In genomic region chr3:126596491-126597160, GRCm38 (mm10) we compare ENCODE assay signal across 8 mouse cellular contexts. TPM values are rescaled to one million over a fixed set of nuclear protein-coding genes. Genes with fewer than 3 reads are reported as not detected.
DNase-seq lines count a peak whose midpoint lies in the region; ATAC-seq lines count a peak whose summit lies in the region.

No protein-coding gene starts in this region.

- no peaks in the 10 kb centered on the region for H3K9me3 ChIP-seq in heart, embryonic 15.5 days (replicated peaks)
- no peaks in the 10 kb centered on the region for H3K9me3 ChIP-seq in liver, embryonic 13.5 days (replicated peaks)

- peak overlapping the region; percentile 99 for H3K27ac ChIP-seq in heart, embryonic 15.5 days
- H3K27ac ChIP-seq in liver, embryonic 13.5 days, result peak overlapping the region; percentile 81

- H3K4me1 ChIP-seq in heart, embryonic 15.5 days (replicated peaks), result peaks cover 11% of the 10 kb centered on the region; the same call in 1 of the 2 replicates
- 0 out of 2 replicates have a peak, but pooled peaks cover 14% of the 10 kb centered on the region for H3K4me1 ChIP-seq in liver, embryonic 13.5 days (replicated peaks)

- peak overlapping the region; percentile 96 for H3K9ac ChIP-seq in heart, embryonic 15.5 days
- peak overlapping the region; percentile 62 for H3K9ac ChIP-seq in liver, embryonic 13.5 days

- peaks cover 9% of the 10 kb centered on the region for H3K36me3 ChIP-seq in heart, embryonic 15.5 days
- no peaks in the 10 kb centered on the region for H3K36me3 ChIP-seq in liver, embryonic 13.5 days
- H3K36me3 ChIP-seq in splenic B cell, adult 2 months (ENCODE audit: control insufficient read depth, insufficient read depth, low read length, poor library complexity, severe bottlenecking), result 0 out of 2 replicates have a peak, but pooled peaks cover 2% of the 10 kb centered on the region

- under 1% methylated on average over 65 of the region's 69 CpGs for WGBS in heart, embryonic 15.5 days
- WGBS in liver, embryonic 13.5 days (ENCODE audit: insufficient replicate concordance), result under 1% methylated on average over 50 of the region's 69 CpGs

- peak; percentile 30; the same call in 1 of the 2 replicates for ATAC-seq in erythroid progenitor cell, adult 5-6 weeks (replicated peaks; ENCODE audit: low FRiP score, poor library complexity, severe bottlenecking)
- peak; percentile 93 for ATAC-seq in heart, embryonic 15.5 days (replicated peaks; ENCODE audit: insufficient number of reproducible peaks, insufficient read depth, low FRiP score, low read depth)
- peak; percentile 78 for ATAC-seq in liver, embryonic 13.5 days (ENCODE audit: low read depth)

- H3K27me3 ChIP-seq in heart, embryonic 15.5 days, result no peaks in the 10 kb centered on the region
- H3K27me3 ChIP-seq in liver, embryonic 13.5 days, result peaks cover 24% of the 10 kb centered on the region
- no peaks in the 10 kb centered on the region for H3K27me3 ChIP-seq in splenic B cell, adult 2 months (ENCODE audit: control insufficient read depth, insufficient read depth, low read length, poor library complexity, severe bottlenecking)

- H3K4me2 ChIP-seq in heart, embryonic 15.5 days, result peak overlapping the region; percentile 89
- H3K4me2 ChIP-seq in liver, embryonic 13.5 days, result peak overlapping the region; percentile 87

- peak; percentile 90 for DNase-seq in CD4-positive helper T cell, adult 2 months (ENCODE audit: low read depth, low spot score)
- DNase-seq in brain, adult 2 months (ENCODE audit: low read depth, low spot score), result peak; percentile 92
- DNase-seq in kidney, postnatal 14 days, result peak; percentile 92
- peak; percentile 31 for DNase-seq in liver, embryonic 13.5 days
- peak; percentile 87 for DNase-seq in naive thymus-derived CD4-positive, alpha-beta T cell, adult 2 months (ENCODE audit: low read depth)
- DNase-seq in splenic B cell, adult 2 months (ENCODE audit: low read depth, low spot score), result peak; percentile 88

- peak overlapping the region; percentile 89 for H3K4me3 ChIP-seq in heart, embryonic 15.5 days
- peak overlapping the region; percentile 67 for H3K4me3 ChIP-seq in liver, embryonic 13.5 days (replicated peaks)

RNA-seq across cellular contexts. Expression of gene Camk2d, which starts 0.5 kb away (rescaled TPM):
- 10.8 and 43.2 TPM in 2 replicates for total RNA-seq in erythroid progenitor cell, adult 5-6 weeks (2015; ENCODE audit: low replicate concordance)
- 5.8 and 18.5 TPM in 2 replicates for total RNA-seq in erythroid progenitor cell, adult 5-6 weeks (2017; ENCODE audit: low replicate concordance)
- polyA plus RNA-seq in heart, embryonic 15.5 days (2015; fragmentation: Nextera tagmentation; extraction: Ambion mirVana), result 99.3 and 108 TPM in 2 replicates
- polyA plus RNA-seq in liver, embryonic 13.5 days (2015; fragmentation: Nextera tagmentation; extraction: Ambion mirVana), result 2.9 and 3.8 TPM in 2 replicates

Comparison
In these comparisons a context has a peak if more than half of its experiments do, and no peak if none do; other contexts are left out.
1. Peak in every context shown above with its lines: DNase-seq, ATAC-seq, H3K4me3 ChIP-seq and H3K27ac ChIP-seq.
2. DNase-seq: peak in every context shown above with its lines; median percentile 92 in brain, adult 2 months; 92 in kidney, postnatal 14 days; 90 in CD4-positive helper T cell, adult 2 months; 88 in splenic B cell, adult 2 months; 87 in naive thymus-derived CD4-positive, alpha-beta T cell, adult 2 months; 31 in liver, embryonic 13.5 days.
3. ATAC-seq: peak in every context shown above with its lines; median percentile 93 in heart, embryonic 15.5 days; 78 in liver, embryonic 13.5 days; 30 in erythroid progenitor cell, adult 5-6 weeks.
4. RNA of gene Camk2d, which starts 0.5 kb away (polyA plus RNA-seq): 99.3 to 108 TPM in heart, embryonic 15.5 days; 2.9 to 3.8 TPM in liver, embryonic 13.5 days; every median in the first group is over 10 times any median in the second.